Comparison of ENCODE assay signal across 27 mouse cellular contexts in the genomic region with DNA sequence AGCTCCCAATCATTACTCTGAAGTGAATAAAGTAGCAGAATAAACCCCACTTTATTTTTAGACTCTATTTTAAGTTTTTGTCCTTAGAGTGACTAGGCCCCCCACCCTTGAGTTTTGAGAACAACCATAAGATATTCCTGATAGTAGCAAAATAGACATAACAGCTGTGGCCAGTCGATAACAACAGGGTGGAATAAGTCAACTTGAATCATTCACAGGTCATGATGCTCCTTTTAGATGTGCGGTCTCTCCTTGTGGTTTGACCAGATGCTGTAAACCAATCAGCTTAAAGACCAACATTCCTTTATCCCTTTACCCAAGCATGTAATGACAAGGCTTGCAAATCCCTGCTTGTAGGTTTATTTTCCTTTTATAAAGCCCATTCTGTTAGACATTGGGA.
"Had no signal": no experiment of that assay in that cellular context is flagged by ENCODE, and none has a peak within 500 bp of the region (broad histone marks: within the 10 kb centered on the region; RNA-seq: fewer than 3 reads in every experiment).

No protein-coding gene starts in this region.

- DNase-seq: cerebellum, adult 8-10 months; cerebellum, adult 9-10 months; cerebellum, adult 9-11 months; cerebellum, postnatal 10 days; cerebellum, postnatal 14 days; cerebellum, postnatal 25 days; cerebellum, postnatal 36 days; embryo, embryonic 11 days; forebrain, postnatal 0 days; gastrocnemius, adult 2 months; gastrocnemius, postnatal 10 days; gastrocnemius, postnatal 14 days; gastrocnemius, postnatal 25 days; gastrocnemius, postnatal 36 days; heart, adult 11 months; heart, adult 18-20 months; heart, adult 2 months had no signal

- H3K9ac ChIP-seq: embryonic facial prominence, embryonic 12.5 days; embryonic facial prominence, embryonic 13.5 days; embryonic facial prominence, embryonic 15.5 days; forebrain, embryonic 12.5 days; forebrain, embryonic 13.5 days; forebrain, embryonic 15.5 days; forebrain, postnatal 0 days had no signal

- H3K27ac ChIP-seq: embryonic facial prominence, embryonic 12.5 days; embryonic facial prominence, embryonic 13.5 days; embryonic facial prominence, embryonic 15.5 days; forebrain, embryonic 10.5 days; forebrain, embryonic 12.5 days; forebrain, embryonic 13.5 days; forebrain, embryonic 15.5 days; gastrocnemius, adult 2 months; heart, adult 2 months had no signal

- H3K4me2 ChIP-seq: embryonic facial prominence, embryonic 12.5 days; embryonic facial prominence, embryonic 13.5 days; embryonic facial prominence, embryonic 15.5 days; forebrain, embryonic 12.5 days; forebrain, embryonic 13.5 days; forebrain, embryonic 15.5 days had no signal

- H3K4me3 ChIP-seq: embryonic facial prominence, embryonic 12.5 days; embryonic facial prominence, embryonic 13.5 days; embryonic facial prominence, embryonic 15.5 days; erythroblast, embryonic 14.5 days; forebrain, embryonic 10.5 days; forebrain, embryonic 12.5 days; forebrain, embryonic 13.5 days; forebrain, embryonic 15.5 days; gastrocnemius, adult 2 months; heart, adult 2 months had no signal

- ATAC-seq: forebrain, embryonic 13.5 days; forebrain, embryonic 14.5 days; forebrain, embryonic 15.5 days; forebrain, embryonic 16.5 days; forebrain, postnatal 0 days had no signal

- H3K36me3 ChIP-seq: embryonic facial prominence, embryonic 12.5 days; embryonic facial prominence, embryonic 13.5 days; embryonic facial prominence, embryonic 15.5 days; forebrain, embryonic 10.5 days; forebrain, embryonic 12.5 days; forebrain, embryonic 15.5 days had no signal

- H3K27me3 ChIP-seq: embryonic facial prominence, embryonic 12.5 days; embryonic facial prominence, embryonic 13.5 days; embryonic facial prominence, embryonic 15.5 days; forebrain, embryonic 12.5 days; forebrain, embryonic 13.5 days; forebrain, embryonic 15.5 days had no signal

- H3K4me1 ChIP-seq: embryonic facial prominence, embryonic 12.5 days; embryonic facial prominence, embryonic 13.5 days; embryonic facial prominence, embryonic 15.5 days; forebrain, embryonic 10.5 days; forebrain, embryonic 12.5 days; forebrain, embryonic 13.5 days; forebrain, embryonic 15.5 days had no signal

- H3K9me3 ChIP-seq: embryonic facial prominence, embryonic 12.5 days; embryonic facial prominence, embryonic 13.5 days; embryonic facial prominence, embryonic 15.5 days; forebrain, embryonic 10.5 days; forebrain, embryonic 12.5 days; forebrain, embryonic 13.5 days; forebrain, embryonic 15.5 days had no signal
